Mouse (Mus musculus) bone marrow, adult 2 months (tissue): ENCODE data around the gene Purb. TPM values are rescaled to one million over a fixed set of nuclear protein-coding genes. Genes with fewer than 3 reads are reported as not detected.

Source experiments
- H3K27ac ChIP-seq: fragments of 200-500 bp; 2 replicates; pipeline ENCODE4 v1.5.1; 2012; ENCODE audit warnings: low read depth, mild to moderate bottlenecking, control low read depth, inconsistent platforms, low read length; ENCODE audit not compliant: control insufficient read depth, poor library complexity, insufficient read depth
- H3K4me1 ChIP-seq: fragments of 200-500 bp; 2 replicates; pipeline ENCODE4 v1.6.1; 2011; ENCODE audit warnings: low read length; ENCODE audit not compliant: control insufficient read depth, insufficient read depth
- H3K4me3 ChIP-seq: fragments of 200-500 bp; replicated peaks from 2 replicates; pipeline ENCODE3; 2011; ENCODE audit warnings: mild to moderate bottlenecking, low read depth, low read length, control low read depth; ENCODE audit not compliant: control insufficient read depth
- CTCF ChIP-seq: fragments of 200-500 bp; IDR thresholded peaks from 2 replicates; pipeline ENCODE4 v1.5.1; 2011; ENCODE audit warnings: low read length, control low read depth; ENCODE audit not compliant: control insufficient read depth, insufficient read depth
- POLR2A ChIP-seq: fragments of 200-500 bp; IDR thresholded peaks from 2 replicates; pipeline ENCODE4 v1.6.1; 2011; ENCODE audit warnings: low read depth, mild to moderate bottlenecking, control low read depth, low read length, borderline replicate concordance; ENCODE audit not compliant: control insufficient read depth
- WGBS: fragments of 180-500 bp; shearing (Covaris S2); methylation state at CpG from one replicate; pipeline ENCODE4 v1.1.7; 2018; 5-methylcytosine and 5-hydroxymethylcytosine counted together
- polyA plus RNA-seq: library from polyadenylated mRNA; stranded (reverse); fragments of >200 nt; gene quantifications from 2 replicates; pipeline ENCODE4 v1.2.4, GENCODE M21; 2011; ENCODE audit warnings: low replicate concordance; ENCODE audit not compliant: missing spikeins, insufficient read depth, insufficient read length

Gene Purb
- polyA plus RNA-seq, 1 experiment: 18.0 TPM

GRCm38 (mm10) chr11:6489691-6490503 is 14.2 kb upstream of the Purb start:
- 30% methylated on average over 6 of the region's 6 CpGs for WGBS
- Histone ChIP-seq H3K4me3 (no peak overlapping the region), H3K27ac (no peak overlapping the region), H3K4me1 (no peaks in the 10 kb centered on the region)
- TF ChIP-seq CTCF (peak; percentile 91), POLR2A (no peak)

- H3K27ac ChIP-seq: no peak overlapping the region
- no peak overlapping the region for H3K4me3 ChIP-seq
- H3K4me1 ChIP-seq: no peaks in the 10 kb centered on the region
- TF ChIP-seq CTCF (no peak), POLR2A (no peak)
- WGBS: 53% methylated on average over 7 of the region's 7 CpGs
Measured at GRCm38 (mm10) chr11:6489257-6489656, 13.5 kb upstream of the Purb start.

- TF ChIP-seq CTCF (no peak), POLR2A (no peak)
- Histone ChIP-seq H3K4me1 (no peaks in the 10 kb centered on the region), H3K4me3 (no peak overlapping the region)
Measured at GRCm38 (mm10) chr11:6488041-6488684, 12.4 kb upstream of the Purb start.

GRCm38 (mm10) chr11:6487496-6487895 is 11.8 kb upstream of the Purb start:
- TF ChIP-seq CTCF: no peak
- no peak for TF ChIP-seq POLR2A
- WGBS: 58% methylated on average over 7 of the region's 7 CpGs
- Histone ChIP-seq H3K4me3 (no peak overlapping the region), H3K27ac (no peak overlapping the region), H3K4me1 (no peaks in the 10 kb centered on the region)

More at GRCm38 (mm10) chr11:6488041-6488684, 12.4 kb upstream of the Purb start:
- H3K27ac ChIP-seq: no peak overlapping the region
- WGBS: 90% methylated on average over 5 of the region's 5 CpGs

GRCm38 (mm10) chr11:6486916-6487315 is 11.2 kb upstream of the Purb start:
- Histone ChIP-seq H3K4me1 (no peaks in the 10 kb centered on the region), H3K4me3 (no peak overlapping the region), H3K27ac (no peak overlapping the region)
- no peak for TF ChIP-seq POLR2A
- TF ChIP-seq CTCF: no peak
- WGBS: 76% methylated on average over 6 of the region's 6 CpGs

GRCm38 (mm10) chr11:6484244-6484959 is 8.7 kb upstream of the Purb start:
- H3K27ac ChIP-seq: no peak overlapping the region
- TF ChIP-seq CTCF (no peak), POLR2A (no peak)
- 26% methylated on average over 3 of the region's 3 CpGs for WGBS
- H3K4me1 ChIP-seq: no peaks in the 10 kb centered on the region; the same call in 1 of the 2 replicates
- no peak overlapping the region for H3K4me3 ChIP-seq

- Histone ChIP-seq H3K4me3 (no peak overlapping the region), H3K4me1 (no peaks in the 10 kb centered on the region; the same call in none of the 2 replicates), H3K27ac (no peak overlapping the region)
- no peak for TF ChIP-seq CTCF
- no peak for TF ChIP-seq POLR2A
- 77% methylated on average over 2 of the region's 2 CpGs for WGBS
Measured at GRCm38 (mm10) chr11:6483103-6483502, 7.4 kb upstream of the Purb start.

GRCm38 (mm10) chr11:6481669-6482185 is 6.0 kb upstream of the Purb start:
- 79% methylated on average over 6 of the region's 6 CpGs for WGBS
- H3K27ac ChIP-seq: no peak overlapping the region
- no peak overlapping the region for H3K4me3 ChIP-seq
- no peaks in the 10 kb centered on the region; the same call in none of the 2 replicates for H3K4me1 ChIP-seq
- TF ChIP-seq POLR2A (no peak), CTCF (no peak)
